12 mouse cellular contexts compared by ENCODE assay signal in the genomic region with DNA sequence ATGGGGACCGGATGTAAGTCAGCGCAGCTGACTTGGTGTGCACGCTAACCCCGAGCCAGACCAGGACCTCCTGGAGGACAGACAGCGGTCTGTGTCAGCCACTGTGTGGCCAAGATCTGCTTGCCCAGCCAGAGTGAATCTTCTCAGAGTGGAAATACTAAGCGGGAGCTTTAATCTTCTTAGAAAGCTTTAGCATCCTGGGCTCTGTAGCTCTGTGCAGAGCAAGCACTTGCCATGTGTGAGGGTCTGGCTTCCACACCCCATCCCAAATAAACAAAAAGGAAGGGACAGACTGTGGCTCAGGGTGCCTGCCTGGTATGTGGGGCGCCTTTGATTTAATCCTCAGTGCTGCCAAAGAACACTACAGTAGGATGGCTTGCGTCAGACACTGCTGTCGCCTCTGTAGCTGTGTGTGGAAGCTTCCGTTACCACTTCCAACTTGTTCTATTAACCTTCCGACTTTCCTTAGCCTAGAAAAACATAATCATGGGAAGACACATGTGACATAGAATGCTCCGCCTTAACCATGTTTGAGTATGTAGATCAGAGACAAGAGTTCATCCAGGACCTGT.
DNase-seq lines count a peak whose midpoint lies in the region; ATAC-seq and TF ChIP-seq lines count a peak whose summit lies in the region.
"Had no signal": no experiment of that assay in that cellular context is flagged by ENCODE, and none has a peak within 500 bp of the region (broad histone marks: within the 10 kb centered on the region; RNA-seq: fewer than 3 reads in every experiment).

No protein-coding gene starts in this region.

- no peaks in the 10 kb centered on the region for H3K9me3 ChIP-seq in forebrain, postnatal 0 days (ENCODE audit: low read length)
- no peaks in the 10 kb centered on the region for H3K9me3 ChIP-seq in forebrain, embryonic 13.5 days (replicated peaks)
- no peaks in the 10 kb centered on the region for H3K9me3 ChIP-seq in kidney, embryonic 15.5 days (replicated peaks)
- H3K9me3 ChIP-seq in midbrain, embryonic 12.5 days: no peaks in the 10 kb centered on the region
- H3K9me3 ChIP-seq in midbrain, embryonic 16.5 days (replicated peaks; ENCODE audit: control insufficient read depth, low read length, poor library complexity, severe bottlenecking): no peaks in the 10 kb centered on the region
- H3K9me3 ChIP-seq in stomach, embryonic 16.5 days (replicated peaks; ENCODE audit: control insufficient read depth, low read length): no peaks in the 10 kb centered on the region
- H3K9me3 ChIP-seq: limb, embryonic 12.5 days had no signal

- no peaks in the 10 kb centered on the region for H3K27me3 ChIP-seq in forebrain, postnatal 0 days (ENCODE audit: insufficient read depth, low read length)
- H3K27me3 ChIP-seq in forebrain, embryonic 13.5 days: no peaks in the 10 kb centered on the region
- no peaks in the 10 kb centered on the region for H3K27me3 ChIP-seq in kidney, embryonic 15.5 days
- no peaks in the 10 kb centered on the region for H3K27me3 ChIP-seq in midbrain, embryonic 12.5 days
- no peaks in the 10 kb centered on the region for H3K27me3 ChIP-seq in midbrain, embryonic 16.5 days (ENCODE audit: control insufficient read depth, insufficient read depth, low read depth, low read length)
- H3K27me3 ChIP-seq in stomach, embryonic 16.5 days (ENCODE audit: control insufficient read depth, insufficient read depth, low read length): no peaks in the 10 kb centered on the region
- H3K27me3 ChIP-seq: limb, embryonic 12.5 days had no signal

- no peak overlapping the region; the same call in 1 of the 2 replicates for H3K9ac ChIP-seq in forebrain, postnatal 0 days
- H3K9ac ChIP-seq in forebrain, embryonic 13.5 days: no peak overlapping the region
- H3K9ac ChIP-seq in kidney, embryonic 15.5 days: no peak overlapping the region
- H3K9ac ChIP-seq in midbrain, embryonic 12.5 days (replicated peaks): 0 out of 2 replicates have a peak overlapping the region, but pooled peaks have one; percentile 2
- no peak overlapping the region for H3K9ac ChIP-seq in midbrain, embryonic 16.5 days (ENCODE audit: low read depth, low read length)
- peak overlapping the region; percentile 2 for H3K9ac ChIP-seq in stomach, embryonic 16.5 days (ENCODE audit: low read length)
- H3K9ac ChIP-seq: limb, embryonic 12.5 days had no signal

- no peak for DNase-seq in forebrain, postnatal 0 days
- no peak for DNase-seq in kidney, postnatal 36 days
- DNase-seq: adrenal gland, postnatal 25 days; B cell, adult 2 months; cerebellum, adult 18-20 months had no signal

- no peak overlapping the region for H3K4me2 ChIP-seq in forebrain, postnatal 0 days (ENCODE audit: low read depth)
- no peak overlapping the region for H3K4me2 ChIP-seq in forebrain, embryonic 13.5 days
- H3K4me2 ChIP-seq in kidney, embryonic 15.5 days: no peak overlapping the region
- H3K4me2 ChIP-seq in midbrain, embryonic 12.5 days (replicated peaks): no peak overlapping the region
- no peak overlapping the region for H3K4me2 ChIP-seq in midbrain, embryonic 16.5 days (ENCODE audit: low read length)
- 0 out of 2 replicates have a peak overlapping the region, but pooled peaks have one; percentile 26 for H3K4me2 ChIP-seq in stomach, embryonic 16.5 days (ENCODE audit: low read depth, low read length)
- H3K4me2 ChIP-seq: limb, embryonic 12.5 days had no signal

- ATAC-seq in forebrain, postnatal 0 days: peak; percentile 21; the same call in 1 of the 2 replicates
- no peak for ATAC-seq in forebrain, embryonic 13.5 days
- no peak for ATAC-seq in kidney, embryonic 15.5 days (replicated peaks; ENCODE audit: low FRiP score)
- ATAC-seq in midbrain, embryonic 12.5 days (ENCODE audit: low FRiP score, low read depth): no peak
- no peak for ATAC-seq in midbrain, embryonic 16.5 days
- 0 out of 2 replicates have a peak, but pooled peaks have one; percentile 19 for ATAC-seq in stomach, embryonic 16.5 days (ENCODE audit: insufficient read depth, low FRiP score)
- no peak for ATAC-seq in activated CD4-positive, CD25-positive, alpha-beta regulatory T cell, adult 4 months

- H3K4me1 ChIP-seq in forebrain, postnatal 0 days (ENCODE audit: insufficient read depth): peaks cover 36% of the 10 kb centered on the region
- H3K4me1 ChIP-seq in forebrain, embryonic 13.5 days: peaks cover 55% of the 10 kb centered on the region
- peaks cover 32% of the 10 kb centered on the region for H3K4me1 ChIP-seq in kidney, embryonic 15.5 days
- H3K4me1 ChIP-seq in midbrain, embryonic 12.5 days: peaks cover 50% of the 10 kb centered on the region
- peaks cover 33% of the 10 kb centered on the region for H3K4me1 ChIP-seq in midbrain, embryonic 16.5 days (ENCODE audit: control insufficient read depth, insufficient read depth, low read length)
- H3K4me1 ChIP-seq in stomach, embryonic 16.5 days (ENCODE audit: control insufficient read depth, insufficient read depth, low read length): peaks cover 55% of the 10 kb centered on the region

- H3K36me3 ChIP-seq in forebrain, postnatal 0 days (ENCODE audit: insufficient read depth): no peaks in the 10 kb centered on the region
- no peaks in the 10 kb centered on the region for H3K36me3 ChIP-seq in forebrain, embryonic 13.5 days (ENCODE audit: poor library complexity, severe bottlenecking)
- H3K36me3 ChIP-seq in kidney, embryonic 15.5 days: no peaks in the 10 kb centered on the region
- no peaks in the 10 kb centered on the region for H3K36me3 ChIP-seq in midbrain, embryonic 12.5 days
- H3K36me3 ChIP-seq in midbrain, embryonic 16.5 days (ENCODE audit: control insufficient read depth, insufficient read depth, low read length): no peaks in the 10 kb centered on the region
- no peaks in the 10 kb centered on the region for H3K36me3 ChIP-seq in stomach, embryonic 16.5 days (ENCODE audit: control insufficient read depth, insufficient read depth, low read length)
- H3K36me3 ChIP-seq: limb, embryonic 12.5 days had no signal

- H3K4me3 ChIP-seq in forebrain, postnatal 0 days (ENCODE audit: low read depth, low read length): no peak overlapping the region
- no peak overlapping the region for H3K4me3 ChIP-seq in forebrain, embryonic 13.5 days
- H3K4me3 ChIP-seq in kidney, embryonic 15.5 days (replicated peaks): no peak overlapping the region
- H3K4me3 ChIP-seq in midbrain, embryonic 12.5 days: no peak overlapping the region
- no peak overlapping the region for H3K4me3 ChIP-seq in midbrain, embryonic 16.5 days (ENCODE audit: low read depth, low read length)
- no peak overlapping the region for H3K4me3 ChIP-seq in stomach, embryonic 16.5 days (replicated peaks; ENCODE audit: low read length)
- H3K4me3 ChIP-seq: limb, embryonic 12.5 days had no signal

- 50% methylated on average over 12 of the region's 12 CpGs for WGBS in forebrain, postnatal 0 days
- WGBS in forebrain, embryonic 13.5 days: 61% methylated on average over 12 of the region's 12 CpGs
- 69% methylated on average over 12 of the region's 12 CpGs for WGBS in kidney, embryonic 15.5 days
- WGBS in midbrain, embryonic 12.5 days: 38% methylated on average over 12 of the region's 12 CpGs
- 35% methylated on average over 12 of the region's 12 CpGs for WGBS in midbrain, embryonic 16.5 days
- 61% methylated on average over 12 of the region's 12 CpGs for WGBS in stomach, embryonic 16.5 days

- peak overlapping the region; percentile 64 for H3K27ac ChIP-seq in forebrain, postnatal 0 days (ENCODE audit: low read depth, low read length)
- no peak overlapping the region for H3K27ac ChIP-seq in forebrain, embryonic 13.5 days
- H3K27ac ChIP-seq in kidney, embryonic 15.5 days: peak overlapping the region; percentile 78; the same call in 1 of the 2 replicates
- H3K27ac ChIP-seq in midbrain, embryonic 12.5 days (replicated peaks): peak overlapping the region; percentile 36; the same call in 1 of the 2 replicates
- no peak overlapping the region; the same call in 1 of the 2 replicates for H3K27ac ChIP-seq in midbrain, embryonic 16.5 days (ENCODE audit: low read length)
- H3K27ac ChIP-seq in stomach, embryonic 16.5 days (ENCODE audit: low read length): peak overlapping the region; percentile 97

- TF ChIP-seq CTCF in forebrain, postnatal 0 days (IDR thresholded peaks at IDR 0.05; ENCODE audit: low read depth): no peak

Comparison
In these comparisons a context has a peak if more than half of its experiments do, and no peak if none do; other contexts are left out.
1. ATAC-seq: peak in forebrain, postnatal 0 days (single experiment) and stomach, embryonic 16.5 days (single experiment); none in forebrain, embryonic 13.5 days (single experiment), kidney, embryonic 15.5 days (single experiment), midbrain, embryonic 12.5 days (single experiment), midbrain, embryonic 16.5 days (single experiment) and activated CD4-positive, CD25-positive, alpha-beta regulatory T cell, adult 4 months (single experiment).
2. H3K27ac ChIP-seq: peak in forebrain, postnatal 0 days (single experiment), kidney, embryonic 15.5 days (single experiment), midbrain, embryonic 12.5 days (single experiment) and stomach, embryonic 16.5 days (single experiment); none in forebrain, embryonic 13.5 days (single experiment) and midbrain, embryonic 16.5 days (single experiment).
3. H3K9ac ChIP-seq: peak in midbrain, embryonic 12.5 days (single experiment) and stomach, embryonic 16.5 days (single experiment); none in forebrain, postnatal 0 days (single experiment), forebrain, embryonic 13.5 days (single experiment), kidney, embryonic 15.5 days (single experiment) and midbrain, embryonic 16.5 days (single experiment).